9 mouse cellular contexts compared by ENCODE assay signal in the genomic region with DNA sequence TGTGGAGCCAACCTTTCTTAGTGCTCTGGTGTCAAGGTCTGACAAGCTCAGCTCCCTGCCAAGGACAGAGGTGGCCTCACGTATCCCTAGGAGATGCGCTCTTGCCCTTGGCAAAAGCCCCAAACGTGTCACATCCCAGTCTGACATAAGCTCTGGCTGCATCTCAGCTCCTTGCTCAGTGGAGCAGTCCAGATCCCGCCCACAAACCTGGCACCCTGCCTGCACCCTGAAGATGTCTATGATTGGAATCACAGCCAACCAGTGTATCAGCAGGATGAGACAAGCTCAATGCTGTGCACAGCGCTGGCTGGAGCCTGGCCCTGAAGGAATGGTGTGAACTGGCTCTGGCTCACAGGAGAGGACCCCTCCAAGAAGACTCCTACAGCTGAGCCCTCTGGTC. TPM values are rescaled to one million over a fixed set of nuclear protein-coding genes. Genes with fewer than 3 reads are reported as not detected.
DNase-seq lines count a peak whose midpoint lies in the region; ATAC-seq lines count a peak whose summit lies in the region.
"Had no signal": no experiment of that assay in that cellular context is flagged by ENCODE, and none has a peak within 500 bp of the region (broad histone marks: within the 10 kb centered on the region; RNA-seq: fewer than 3 reads in every experiment).

No protein-coding gene starts in this region.

- H3K4me1 ChIP-seq in kidney, embryonic 15.5 days = peaks cover 29% of the 10 kb centered on the region
- peaks cover 13% of the 10 kb centered on the region for H3K4me1 ChIP-seq in kidney, embryonic 16.5 days (ENCODE audit: insufficient read depth, low read length)
- peaks cover 5% of the 10 kb centered on the region; the same call in 1 of the 2 replicates for H3K4me1 ChIP-seq in stomach, embryonic 16.5 days (ENCODE audit: control insufficient read depth, insufficient read depth, low read length)
- no peaks in the 10 kb centered on the region for H3K4me1 ChIP-seq in neural tube, embryonic 15.5 days
- H3K4me1 ChIP-seq: neural tube, embryonic 13.5 days had no signal

- H3K27ac ChIP-seq in kidney, embryonic 15.5 days = no peak overlapping the region
- no peak overlapping the region for H3K27ac ChIP-seq in kidney, embryonic 16.5 days (ENCODE audit: low read length)
- H3K27ac ChIP-seq in stomach, embryonic 16.5 days (ENCODE audit: low read length) = peak overlapping the region; percentile 22
- no peak overlapping the region for H3K27ac ChIP-seq in neural tube, embryonic 15.5 days (replicated peaks)
- H3K27ac ChIP-seq: neural tube, embryonic 13.5 days had no signal

- ATAC-seq in kidney, embryonic 15.5 days (replicated peaks; ENCODE audit: low FRiP score) = no peak
- 0 out of 2 replicates have a peak, but pooled peaks have one; percentile 32 for ATAC-seq in kidney, embryonic 16.5 days (ENCODE audit: low FRiP score, low TSS enrichment)
- peak; percentile 78 for ATAC-seq in stomach, embryonic 16.5 days (ENCODE audit: insufficient read depth, low FRiP score)
- no peak for ATAC-seq in neural tube, embryonic 15.5 days (ENCODE audit: low FRiP score)

- H3K9ac ChIP-seq in kidney, embryonic 15.5 days = no peak overlapping the region
- H3K9ac ChIP-seq in kidney, embryonic 16.5 days (replicated peaks; ENCODE audit: low read length) = no peak overlapping the region
- H3K9ac ChIP-seq in stomach, embryonic 16.5 days (ENCODE audit: low read length) = 0 out of 2 replicates have a peak overlapping the region, but pooled peaks have one; percentile 10
- no peak overlapping the region for H3K9ac ChIP-seq in neural tube, embryonic 15.5 days (replicated peaks)
- H3K9ac ChIP-seq: neural tube, embryonic 13.5 days had no signal

- H3K4me3 ChIP-seq in kidney, embryonic 15.5 days (replicated peaks) = no peak overlapping the region
- no peak overlapping the region for H3K4me3 ChIP-seq in kidney, embryonic 16.5 days (ENCODE audit: low read length)
- no peak overlapping the region for H3K4me3 ChIP-seq in stomach, embryonic 16.5 days (replicated peaks; ENCODE audit: low read length)
- H3K4me3 ChIP-seq in neural tube, embryonic 15.5 days (replicated peaks) = no peak overlapping the region
- H3K4me3 ChIP-seq: neural tube, embryonic 13.5 days had no signal

- WGBS in kidney, embryonic 15.5 days = 64% methylated on average over 5 of the region's 5 CpGs
- WGBS in kidney, embryonic 16.5 days = 60% methylated on average over 5 of the region's 5 CpGs
- 47% methylated on average over 5 of the region's 5 CpGs for WGBS in stomach, embryonic 16.5 days
- WGBS in neural tube, embryonic 15.5 days = 65% methylated on average over 5 of the region's 5 CpGs

- H3K9me3 ChIP-seq in kidney, embryonic 15.5 days (replicated peaks) = no peaks in the 10 kb centered on the region
- H3K9me3 ChIP-seq in kidney, embryonic 16.5 days (ENCODE audit: low read length) = no peaks in the 10 kb centered on the region
- H3K9me3 ChIP-seq in stomach, embryonic 16.5 days (replicated peaks; ENCODE audit: control insufficient read depth, low read length) = no peaks in the 10 kb centered on the region
- H3K9me3 ChIP-seq in neural tube, embryonic 15.5 days (replicated peaks) = no peaks in the 10 kb centered on the region
- H3K9me3 ChIP-seq: neural tube, embryonic 13.5 days had no signal

- no peak overlapping the region for H3K4me2 ChIP-seq in kidney, embryonic 15.5 days
- no peak overlapping the region for H3K4me2 ChIP-seq in kidney, embryonic 16.5 days (replicated peaks; ENCODE audit: low read depth, low read length)
- no peak overlapping the region for H3K4me2 ChIP-seq in stomach, embryonic 16.5 days (ENCODE audit: low read depth, low read length)
- H3K4me2 ChIP-seq in neural tube, embryonic 15.5 days = no peak overlapping the region
- H3K4me2 ChIP-seq: neural tube, embryonic 13.5 days had no signal

- no peaks in the 10 kb centered on the region for H3K36me3 ChIP-seq in kidney, embryonic 15.5 days
- no peaks in the 10 kb centered on the region for H3K36me3 ChIP-seq in kidney, embryonic 16.5 days (ENCODE audit: insufficient read depth, low read length)
- H3K36me3 ChIP-seq in stomach, embryonic 16.5 days (ENCODE audit: control insufficient read depth, insufficient read depth, low read length) = no peaks in the 10 kb centered on the region
- no peaks in the 10 kb centered on the region for H3K36me3 ChIP-seq in neural tube, embryonic 15.5 days
- H3K36me3 ChIP-seq: neural tube, embryonic 13.5 days had no signal

- no peaks in the 10 kb centered on the region for H3K27me3 ChIP-seq in kidney, embryonic 15.5 days
- H3K27me3 ChIP-seq in kidney, embryonic 16.5 days (ENCODE audit: insufficient read depth, low read length) = no peaks in the 10 kb centered on the region
- H3K27me3 ChIP-seq in stomach, embryonic 16.5 days (ENCODE audit: control insufficient read depth, insufficient read depth, low read length) = no peaks in the 10 kb centered on the region
- H3K27me3 ChIP-seq in neural tube, embryonic 15.5 days (replicated peaks) = no peaks in the 10 kb centered on the region
- H3K27me3 ChIP-seq: neural tube, embryonic 13.5 days had no signal

- intact Hi-C loops in left cerebral cortex, postnatal 4 days (cut with DNase I) = no loop called here

- peak; percentile 85 for DNase-seq in kidney, adult 18-20 months
- DNase-seq in cerebellum, adult 11-12 months = peak; percentile 82
- DNase-seq in gastrocnemius, postnatal 25 days = peak; percentile 76
- DNase-seq in left cerebral cortex, postnatal 4 days = peak; percentile 98

RNA-seq across cellular contexts. Expression of gene Slc26a9, which starts 6.6 kb away (rescaled TPM):
- polyA plus RNA-seq in kidney, embryonic 15.5 days (2015; fragmentation: Nextera tagmentation; extraction: Ambion mirVana) = 0.13 and 0.35 TPM in 2 replicates
- not detected for total RNA-seq in gastrocnemius, postnatal 25 days (2021)
- 0.16 and 0.33 TPM in 2 replicates for polyA plus RNA-seq in kidney, embryonic 16.5 days (2015; fragmentation: Nextera tagmentation; extraction: Ambion mirVana)
- under 1 TPM; 0.16 to 0.52 TPM for total RNA-seq in left cerebral cortex, postnatal 4 days (2021)
- 9.7 and 13.2 TPM in 2 replicates for polyA plus RNA-seq in stomach, embryonic 16.5 days (2015; fragmentation: Nextera tagmentation; extraction: Ambion mirVana)
- 0.09 and 0.10 TPM in 2 replicates for polyA plus RNA-seq in neural tube, embryonic 15.5 days (2015; fragmentation: Nextera tagmentation; extraction: Ambion mirVana)
- polyA plus RNA-seq: neural tube, embryonic 13.5 days had no signal

RNA-seq across cellular contexts. Expression of gene Rab7b, which starts 48.8 kb away (rescaled TPM):
- 2.4 and 2.6 TPM in 2 replicates for polyA plus RNA-seq in kidney, embryonic 15.5 days (2015; fragmentation: Nextera tagmentation; extraction: Ambion mirVana)
- 1 to 10 TPM; 3.7 to 4.1 TPM for total RNA-seq in gastrocnemius, postnatal 25 days (2021)
- polyA plus RNA-seq in kidney, embryonic 16.5 days (2015; fragmentation: Nextera tagmentation; extraction: Ambion mirVana) = 2.1 TPM in 2 replicates
- total RNA-seq in left cerebral cortex, postnatal 4 days (2021) = 1 to 10 TPM in 1 of 2 experiments, under 1 TPM in 1; 0.93 to 1.8 TPM
- 12.5 and 16.8 TPM in 2 replicates for polyA plus RNA-seq in stomach, embryonic 16.5 days (2015; fragmentation: Nextera tagmentation; extraction: Ambion mirVana)
- 1.4 and 1.9 TPM in 2 replicates for polyA plus RNA-seq in neural tube, embryonic 15.5 days (2015; fragmentation: Nextera tagmentation; extraction: Ambion mirVana)

RNA-seq across cellular contexts. Expression of gene Pm20d1, which starts 59.9 kb away (rescaled TPM):
- 2.1 and 2.3 TPM in 2 replicates for polyA plus RNA-seq in kidney, embryonic 15.5 days (2015; fragmentation: Nextera tagmentation; extraction: Ambion mirVana)
- total RNA-seq in gastrocnemius, postnatal 25 days (2021) = 1 to 10 TPM in 1 of 2 experiments, under 1 TPM in 1; 0.82 to 1.3 TPM
- 4.2 and 5.0 TPM in 2 replicates for polyA plus RNA-seq in kidney, embryonic 16.5 days (2015; fragmentation: Nextera tagmentation; extraction: Ambion mirVana)
- under 1 TPM; 0.34 to 0.56 TPM for total RNA-seq in left cerebral cortex, postnatal 4 days (2021)
- 2.7 and 3.1 TPM in 2 replicates for polyA plus RNA-seq in stomach, embryonic 16.5 days (2015; fragmentation: Nextera tagmentation; extraction: Ambion mirVana)
- polyA plus RNA-seq in neural tube, embryonic 15.5 days (2015; fragmentation: Nextera tagmentation; extraction: Ambion mirVana) = 0.13 and 1.0 TPM in 2 replicates

Comparison
In these comparisons a context has a peak if more than half of its experiments do, and no peak if none do; other contexts are left out.
1. ATAC-seq: peak in kidney, embryonic 16.5 days (single experiment) and stomach, embryonic 16.5 days (single experiment); none in kidney, embryonic 15.5 days (single experiment) and neural tube, embryonic 15.5 days (single experiment).
2. Peak in every context shown above with its lines, with median percentiles within 50 percentile points of each other: DNase-seq.